Mouse (Mus musculus): ENCODE data around the gene Rasal3. TPM values are rescaled to one million over a fixed set of nuclear protein-coding genes. Genes with fewer than 3 reads are reported as not detected.

Gene Rasal3
- total RNA-seq (2021), result 1 to 10 TPM in 1 of 2 experiments, under 1 TPM in 1; 0.96 to 1.5 TPM
- long read RNA-seq, experiment 1, partial matches to known transcripts, result 0 of 3 reads
- long read RNA-seq, experiment 1, other reads (novel, unspliced or antisense), result 2 of 3 reads
- long read RNA-seq, experiment 2, partial matches to known transcripts, result 0 of 3 reads
- long read RNA-seq, experiment 2, other reads (novel, unspliced or antisense), result 0 of 3 reads

- no peak for DNase-seq (ENCODE audit: low spot score in 2 of 2)
Observed at GRCm38 (mm10) chr17:32403417-32403816, at the start of gene Rasal3. Gene Rasal3, minus strand, starts transcription at chr17:32403583.

GRCm38 (mm10) chr17:32452482-32452881, 49.1 kb upstream of the Rasal3 start, which contains the start of gene Cyp4f39:
Gene Cyp4f39, plus strand, starts transcription at chr17:32452723.
- DNase-seq (ENCODE audit: low spot score in 2 of 2), result no peak

- DNase-seq (ENCODE audit: low spot score in 2 of 2), result no peak
Observed at GRCm38 (mm10) chr17:32450844-32451537, 47.6 kb upstream of the Rasal3 start.

GRCm38 (mm10) chr17:32449042-32449441, 45.7 kb upstream of the Rasal3 start:
- no peak for DNase-seq (ENCODE audit: low spot score in 2 of 2)

GRCm38 (mm10) chr17:32447195-32447594, 43.8 kb upstream of the Rasal3 start:
- DNase-seq (ENCODE audit: low spot score in 2 of 2), result no peak

GRCm38 (mm10) chr17:32445016-32445415, 41.6 kb upstream of the Rasal3 start:
- DNase-seq (ENCODE audit: low spot score in 2 of 2), result no peak

- no peak for DNase-seq (ENCODE audit: low spot score in 2 of 2)
Observed at GRCm38 (mm10) chr17:32443245-32443644, 39.9 kb upstream of the Rasal3 start.

- DNase-seq (ENCODE audit: low spot score in 2 of 2), result no peak
Observed at GRCm38 (mm10) chr17:32437106-32437505, 33.7 kb upstream of the Rasal3 start.

- no peak for DNase-seq (ENCODE audit: low spot score in 2 of 2)
Observed at GRCm38 (mm10) chr17:32435151-32435550, 31.8 kb upstream of the Rasal3 start.

GRCm38 (mm10) chr17:32434324-32434723, 30.9 kb upstream of the Rasal3 start:
- no peak for DNase-seq (ENCODE audit: low spot score in 2 of 2)

- DNase-seq (ENCODE audit: low spot score in 2 of 2), result no peak
Observed at GRCm38 (mm10) chr17:32431972-32432371, 28.6 kb upstream of the Rasal3 start.

GRCm38 (mm10) chr17:32426610-32427009, 23.2 kb upstream of the Rasal3 start:
- DNase-seq (ENCODE audit: low spot score in 2 of 2), result no peak

- DNase-seq (ENCODE audit: low spot score in 2 of 2), result no peak
Observed at GRCm38 (mm10) chr17:32424034-32424433, 20.7 kb upstream of the Rasal3 start, which contains the start of gene Pglyrp2. Gene Pglyrp2, minus strand, starts transcription at chr17:32424167.

- DNase-seq (ENCODE audit: low spot score in 2 of 2), result no peak
Observed at GRCm38 (mm10) chr17:32420781-32421180, 17.4 kb upstream of the Rasal3 start.

- no peak for DNase-seq (ENCODE audit: low spot score in 2 of 2)
Observed at GRCm38 (mm10) chr17:32419989-32420388, 16.6 kb upstream of the Rasal3 start.

- no peak for DNase-seq (ENCODE audit: low spot score in 2 of 2)
Observed at GRCm38 (mm10) chr17:32416771-32417170, 13.4 kb upstream of the Rasal3 start.

- no peak for DNase-seq (ENCODE audit: low spot score in 2 of 2)
Observed at GRCm38 (mm10) chr17:32415417-32416020, 12.1 kb upstream of the Rasal3 start.

GRCm38 (mm10) chr17:32411898-32412297, 8.5 kb upstream of the Rasal3 start:
- no peak for DNase-seq (ENCODE audit: low spot score in 2 of 2)

GRCm38 (mm10) chr17:32402779-32403157, 615 bp downstream of the Rasal3 start:
- DNase-seq (ENCODE audit: low spot score in 2 of 2), result no peak

- no peak for DNase-seq (ENCODE audit: low spot score in 2 of 2)
Observed at GRCm38 (mm10) chr17:32402011-32402778, 1.2 kb downstream of the Rasal3 start.

- no peak for DNase-seq (ENCODE audit: low spot score in 2 of 2)
Observed at GRCm38 (mm10) chr17:32396266-32396665, 7.1 kb downstream of the Rasal3 start.

GRCm38 (mm10) chr17:32393944-32394343, 9.4 kb downstream of the Rasal3 start:
- no peak for DNase-seq (ENCODE audit: low spot score in 2 of 2)
